Mouse (Mus musculus): ENCODE results near the gene Meltf.

Gene Meltf

GRCm38 (mm10) chr16:31893396-31894141 is 15.0 kb downstream of the Meltf start:
- DNase-seq (ENCODE audit: low read depth, low spot score), result no peak

- no peak for DNase-seq (ENCODE audit: low read depth, low spot score)
These were observed 18.6 kb downstream of the Meltf start for GRCm38 (mm10) chr16:31896971-31897774.

GRCm38 (mm10) chr16:31898546-31899326 is 20.1 kb downstream of the Meltf start:
- no peak for DNase-seq (ENCODE audit: low read depth, low spot score)

GRCm38 (mm10) chr16:31901886-31902285 is 23.3 kb downstream of the Meltf start:
- no peak for DNase-seq (ENCODE audit: low read depth, low spot score)

- no peak for DNase-seq (ENCODE audit: low read depth, low spot score)
These were observed 24.6 kb downstream of the Meltf start for GRCm38 (mm10) chr16:31903239-31903638.

- peak; percentile 20 for DNase-seq (ENCODE audit: low read depth, low spot score)
These were observed 26.7 kb downstream of the Meltf start for GRCm38 (mm10) chr16:31905331-31905730.

- DNase-seq (ENCODE audit: low read depth, low spot score), result no peak
These were observed 27.5 kb downstream of the Meltf start for GRCm38 (mm10) chr16:31905891-31906825.

GRCm38 (mm10) chr16:31906896-31907295 is 28.3 kb downstream of the Meltf start:
- DNase-seq (ENCODE audit: low read depth, low spot score), result no peak

GRCm38 (mm10) chr16:31908959-31909358 is 30.3 kb downstream of the Meltf start:
- no peak for DNase-seq (ENCODE audit: low read depth, low spot score)

GRCm38 (mm10) chr16:31910281-31910847 is 31.8 kb downstream of the Meltf start:
- DNase-seq (ENCODE audit: low read depth, low spot score), result no peak

- no peak for DNase-seq (ENCODE audit: low read depth, low spot score)
These were observed 39.2 kb downstream of the Meltf start for GRCm38 (mm10) chr16:31917776-31918175.

GRCm38 (mm10) chr16:31918248-31918724 is 39.7 kb downstream of the Meltf start:
- peak; percentile 40 for DNase-seq (ENCODE audit: low read depth, low spot score)

GRCm38 (mm10) chr16:31924368-31924767 is 45.8 kb downstream of the Meltf start:
- DNase-seq (ENCODE audit: low read depth, low spot score), result no peak

GRCm38 (mm10) chr16:31926091-31926490 is 47.5 kb downstream of the Meltf start:
- DNase-seq (ENCODE audit: low read depth, low spot score), result no peak

GRCm38 (mm10) chr16:31926547-31927182 is 48.1 kb downstream of the Meltf start:
- no peak for DNase-seq (ENCODE audit: low read depth, low spot score)

- DNase-seq (ENCODE audit: low read depth, low spot score), result no peak
These were observed 48.8 kb downstream of the Meltf start for GRCm38 (mm10) chr16:31927412-31927811.

GRCm38 (mm10) chr16:31931330-31931729 is 52.7 kb downstream of the Meltf start:
- no peak for DNase-seq (ENCODE audit: low read depth, low spot score)

GRCm38 (mm10) chr16:31932255-31932654 is 53.6 kb downstream of the Meltf start:
- DNase-seq (ENCODE audit: low read depth, low spot score), result no peak

- peak; percentile 33 for DNase-seq (ENCODE audit: low read depth, low spot score)
These were observed 54.5 kb downstream of the Meltf start for GRCm38 (mm10) chr16:31932840-31933697.
